Mouse (Mus musculus): ENCODE results near the gene Ggta1. TPM values are rescaled to one million over a fixed set of nuclear protein-coding genes. Genes with fewer than 3 reads are reported as not detected.
A peak's percentile ranks its signal among the peaks of the same experiment; 100 is the strongest.

Ggta1 gene
- 4.8 and 5.8 TPM in 2 replicates for polyA plus RNA-seq (2015; fragmentation: Nextera tagmentation; extraction: Ambion mirVana)

DNA sequence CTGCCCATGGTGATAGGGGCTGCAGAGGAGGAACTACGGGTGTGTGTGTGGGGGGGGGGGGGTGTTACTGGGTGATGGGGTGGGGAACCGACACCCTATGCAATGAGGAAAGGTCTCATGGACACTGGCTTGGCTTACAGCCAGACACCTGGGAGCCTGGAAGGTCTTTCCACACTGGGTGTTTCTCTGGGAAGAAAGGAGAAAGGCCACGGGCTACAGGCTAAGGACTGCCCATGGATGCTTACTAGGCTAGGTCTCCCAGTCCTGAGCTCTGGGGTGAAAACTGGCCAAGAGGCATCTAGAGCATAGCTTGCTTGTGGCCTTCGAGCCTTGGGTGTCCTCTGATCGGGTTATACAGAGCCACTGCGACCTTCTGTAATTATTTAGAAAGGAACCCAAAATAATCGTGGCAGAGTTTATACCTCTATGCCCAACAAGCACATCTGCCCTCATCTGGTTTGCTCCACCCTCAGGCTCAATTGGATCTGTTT is at the start of gene Ggta1:
TSS of gene Ggta1 (minus strand) at position 441 of the 491 bp plus-strand sequence.
- Histone ChIP-seq H3K4me2 (replicated peaks) (peak within 1 kb of the TSS; percentile 87), H3K36me3 (no peaks in the 10 kb centered on the region), H3K9ac (replicated peaks) (peak within 1 kb of the TSS; percentile 56), H3K4me3 (peak within 1 kb of the TSS; percentile 52), H3K9me3 (no peaks in the 10 kb centered on the region), H3K27me3 (peaks cover 13% of the 10 kb centered on the region; the same call in 1 of the 2 replicates), H3K4me1 (peaks cover 20% of the 10 kb centered on the region), H3K27ac (replicated peaks) (no peak within 1 kb of the TSS)
- no peak; the same call in 1 of the 2 replicates for ATAC-seq (replicated peaks)
- WGBS, result 21% methylated on average over 7 of the region's 7 CpGs

DNA sequence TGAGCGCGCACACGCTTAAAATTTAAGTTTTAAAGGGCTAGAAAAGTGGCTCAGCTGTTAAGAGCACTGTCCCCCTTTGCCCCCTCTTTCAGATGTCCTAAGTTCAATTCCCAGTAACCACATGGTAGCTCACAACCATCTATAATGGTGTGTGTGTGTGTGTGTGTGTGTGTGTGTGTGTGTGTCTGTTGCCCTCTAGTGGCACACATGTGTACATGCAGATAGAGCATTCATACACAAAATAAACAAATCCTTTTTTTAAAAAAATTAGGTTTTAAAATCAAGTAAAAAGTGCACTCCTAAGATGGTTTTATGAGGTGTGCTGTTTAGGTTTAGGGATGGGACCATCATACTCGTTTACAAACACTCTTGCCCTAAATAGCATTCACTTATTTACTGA is 49.2 kb upstream of the Ggta1 start:
- no peak overlapping the region for H3K9ac ChIP-seq (replicated peaks)

GRCm38 (mm10) chr2:35510920-35511319 is 47.9 kb upstream of the Ggta1 start:
- Histone ChIP-seq H3K9ac (replicated peaks) (no peak overlapping the region), H3K4me3 (no peak overlapping the region), H3K9me3 (no peaks in the 10 kb centered on the region), H3K36me3 (no peaks in the 10 kb centered on the region), H3K4me2 (replicated peaks) (no peak overlapping the region), H3K27ac (replicated peaks) (no peak overlapping the region), H3K27me3 (no peaks in the 10 kb centered on the region), H3K4me1 (peaks cover 23% of the 10 kb centered on the region)
- no peak for ATAC-seq (replicated peaks)
- 63% methylated on average over 1 of the region's 1 CpGs for WGBS

More for the DNA sequence above, 49.2 kb upstream of the Ggta1 start:
- H3K27ac ChIP-seq (replicated peaks), result no peak overlapping the region
- no peaks in the 10 kb centered on the region for H3K27me3 ChIP-seq
- H3K4me3 ChIP-seq, result no peak overlapping the region
- no peaks in the 10 kb centered on the region for H3K9me3 ChIP-seq
- WGBS, result 96% methylated on average over 4 of the region's 4 CpGs
- H3K4me2 ChIP-seq (replicated peaks), result no peak overlapping the region
- H3K36me3 ChIP-seq, result no peaks in the 10 kb centered on the region
- peaks cover 12% of the 10 kb centered on the region for H3K4me1 ChIP-seq
- no peak for ATAC-seq (replicated peaks)

DNA sequence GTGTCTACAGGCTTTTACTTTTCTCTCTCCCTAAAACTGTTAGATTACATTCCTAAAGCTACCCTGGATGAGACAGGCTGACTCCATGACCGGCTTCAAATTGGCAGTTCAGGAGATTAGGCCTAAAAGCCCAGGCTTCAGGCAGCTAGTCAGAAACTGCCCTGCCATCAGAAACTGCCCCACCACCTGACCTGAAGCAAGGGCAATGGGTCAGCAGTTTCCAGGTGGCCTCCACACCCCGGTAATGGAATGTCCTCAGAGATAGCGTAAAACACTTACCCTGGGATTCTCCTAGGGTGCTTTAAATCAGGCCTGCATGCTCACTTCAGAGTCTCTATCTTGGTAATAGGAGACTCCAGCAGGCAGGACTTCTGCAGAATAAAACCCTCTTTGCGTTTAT is 46.9 kb upstream of the Ggta1 start:
- Histone ChIP-seq H3K4me1 (peaks cover 23% of the 10 kb centered on the region), H3K4me2 (replicated peaks) (no peak overlapping the region), H3K27ac (replicated peaks) (no peak overlapping the region), H3K9ac (replicated peaks) (no peak overlapping the region), H3K36me3 (no peaks in the 10 kb centered on the region), H3K4me3 (no peak overlapping the region), H3K9me3 (no peaks in the 10 kb centered on the region), H3K27me3 (no peaks in the 10 kb centered on the region)
- WGBS, result 83% methylated on average over 4 of the region's 4 CpGs
- ATAC-seq (replicated peaks), result no peak

DNA sequence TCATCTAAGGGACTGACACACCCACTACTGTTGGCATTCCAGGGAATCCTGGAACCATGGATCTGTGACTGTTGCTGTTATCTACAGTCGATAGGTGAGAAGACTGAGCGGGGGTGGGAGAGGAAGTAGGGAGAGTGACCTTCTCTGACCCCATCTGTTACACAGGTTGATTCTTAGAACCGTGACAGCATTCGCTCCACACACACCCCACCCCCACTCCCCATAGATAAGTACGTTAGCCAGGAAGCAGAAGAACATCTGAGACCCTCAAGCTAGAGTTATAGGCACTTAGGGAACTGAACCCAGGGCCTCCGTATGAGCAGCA is 46.3 kb upstream of the Ggta1 start:
- Histone ChIP-seq H3K27me3 (no peaks in the 10 kb centered on the region), H3K36me3 (no peaks in the 10 kb centered on the region), H3K9ac (replicated peaks) (no peak overlapping the region), H3K4me2 (replicated peaks) (no peak overlapping the region), H3K27ac (replicated peaks) (no peak overlapping the region), H3K4me3 (no peak overlapping the region), H3K9me3 (no peaks in the 10 kb centered on the region), H3K4me1 (peaks cover 21% of the 10 kb centered on the region)
- WGBS, result 80% methylated on average over 6 of the region's 6 CpGs
- no peak for ATAC-seq (replicated peaks)

DNA sequence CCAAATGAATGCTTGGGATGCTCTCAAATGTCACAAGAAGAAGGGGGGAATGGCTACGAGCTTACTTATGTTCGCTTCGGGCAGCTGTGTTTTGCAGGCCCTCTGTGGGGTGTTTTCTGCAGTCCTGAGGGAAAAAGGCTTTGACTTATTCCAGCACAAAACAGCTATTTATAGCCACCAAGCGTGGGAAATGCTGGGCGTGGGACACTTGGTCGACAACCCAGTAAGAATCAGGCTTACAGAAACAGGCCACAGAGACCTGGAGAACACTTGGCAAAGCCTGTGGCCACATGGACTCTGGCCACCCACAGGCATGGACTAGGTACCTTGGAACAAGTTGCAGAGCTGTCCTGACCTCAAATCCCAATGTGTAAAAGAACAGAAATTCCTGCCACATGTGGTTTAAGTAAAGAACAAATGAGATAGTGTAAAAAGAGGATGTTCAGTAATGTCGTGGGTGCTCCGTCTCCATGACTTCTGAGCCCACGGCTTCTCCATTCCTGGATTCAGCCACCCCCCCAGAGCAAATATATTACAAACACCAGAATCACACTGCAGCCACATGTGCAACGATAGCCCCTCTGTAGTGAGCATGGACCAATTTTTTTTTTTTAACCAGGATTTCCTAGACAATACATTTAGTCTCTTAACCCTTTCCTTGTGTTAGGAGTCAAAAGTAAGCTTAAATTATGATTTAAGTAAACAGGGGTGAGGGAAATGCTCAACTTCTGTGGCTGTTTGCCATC is 45.7 kb upstream of the Ggta1 start:
- WGBS, result 50% methylated on average over 10 of the region's 10 CpGs
- H3K9me3 ChIP-seq, result no peaks in the 10 kb centered on the region
- H3K4me3 ChIP-seq, result no peak overlapping the region
- H3K36me3 ChIP-seq, result no peaks in the 10 kb centered on the region
- ATAC-seq (replicated peaks), result no peak
- H3K4me2 ChIP-seq (replicated peaks), result no peak overlapping the region
- H3K27me3 ChIP-seq, result no peaks in the 10 kb centered on the region
- no peak overlapping the region for H3K9ac ChIP-seq (replicated peaks)
- peaks cover 16% of the 10 kb centered on the region for H3K4me1 ChIP-seq
- no peak overlapping the region for H3K27ac ChIP-seq (replicated peaks)

DNA sequence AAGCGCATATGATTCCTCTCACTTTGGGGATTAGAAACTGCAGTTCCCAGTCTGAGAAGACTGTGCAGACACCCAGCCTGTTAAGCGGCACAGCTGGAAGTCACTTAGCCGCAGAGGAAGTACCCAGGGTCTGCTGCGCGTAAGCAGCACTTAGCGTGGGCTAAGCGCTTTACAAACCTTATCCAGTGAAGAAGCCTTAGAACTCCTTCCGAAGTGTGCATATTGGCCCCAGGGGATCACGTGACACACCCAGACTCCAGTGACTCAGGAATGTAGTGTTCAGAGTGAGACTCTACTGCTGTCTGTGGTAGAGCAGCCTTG is 44.1 kb upstream of the Ggta1 start:
- no peak overlapping the region for H3K4me3 ChIP-seq
- H3K27ac ChIP-seq (replicated peaks), result no peak overlapping the region
- 43% methylated on average over 9 of the region's 9 CpGs for WGBS
- H3K4me1 ChIP-seq, result peaks cover 11% of the 10 kb centered on the region
- no peak overlapping the region for H3K9ac ChIP-seq (replicated peaks)
- ATAC-seq (replicated peaks), result peak; percentile 49
- H3K36me3 ChIP-seq, result no peaks in the 10 kb centered on the region
- no peaks in the 10 kb centered on the region for H3K27me3 ChIP-seq
- H3K4me2 ChIP-seq (replicated peaks), result no peak overlapping the region
- no peaks in the 10 kb centered on the region for H3K9me3 ChIP-seq

DNA sequence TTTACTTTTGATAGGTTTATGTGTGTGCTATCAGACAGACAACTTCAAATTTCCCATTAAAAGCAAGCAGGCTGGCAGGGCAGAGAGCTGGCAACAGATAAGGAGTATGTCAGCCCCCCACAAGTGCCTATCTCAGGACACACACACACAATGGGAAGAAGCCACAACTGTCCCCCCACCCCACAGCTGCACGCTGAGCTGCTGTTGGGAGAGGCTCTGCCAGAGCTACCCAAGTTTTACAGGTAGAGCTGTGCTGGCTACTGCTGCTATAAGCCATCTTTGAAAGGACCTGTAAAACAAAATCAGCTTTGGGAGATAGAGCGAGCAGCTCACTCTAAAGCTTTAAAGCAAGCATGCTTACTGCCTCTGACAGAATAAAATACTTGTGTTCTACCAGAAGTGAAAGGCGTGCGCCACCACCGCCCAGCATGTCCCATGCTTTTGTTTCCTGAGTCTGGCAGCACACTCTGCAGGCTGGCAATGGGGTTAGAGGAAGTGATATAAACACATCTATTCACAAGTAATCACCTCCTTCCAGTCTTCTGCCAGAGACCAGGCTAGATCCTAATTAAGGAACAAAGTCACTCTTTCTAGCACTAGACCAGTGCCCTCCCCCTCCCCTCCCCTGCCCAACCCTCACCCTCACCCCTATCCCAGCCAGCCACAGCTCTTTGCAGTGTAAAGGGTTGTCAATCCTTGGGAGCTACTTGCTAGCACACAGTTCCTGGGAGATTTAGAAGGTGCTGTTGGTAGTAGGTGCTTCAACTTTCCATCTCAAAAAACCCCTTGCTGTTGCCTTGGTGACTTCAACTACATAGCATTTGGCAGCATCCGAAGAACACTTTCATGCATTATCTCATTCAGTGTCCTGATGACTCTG is 43.5 kb upstream of the Ggta1 start:
- no peaks in the 10 kb centered on the region for H3K9me3 ChIP-seq
- no peaks in the 10 kb centered on the region for H3K27me3 ChIP-seq
- WGBS, result 32% methylated on average over 6 of the region's 6 CpGs
- peak; percentile 51 for ATAC-seq (replicated peaks)
- H3K9ac ChIP-seq (replicated peaks), result no peak overlapping the region
- H3K4me3 ChIP-seq, result no peak overlapping the region
- H3K27ac ChIP-seq (replicated peaks), result 0 out of 2 replicates have a peak overlapping the region, but pooled peaks have one; percentile 9
- H3K36me3 ChIP-seq, result no peaks in the 10 kb centered on the region
- no peak overlapping the region for H3K4me2 ChIP-seq (replicated peaks)
- H3K4me1 ChIP-seq, result peaks cover 11% of the 10 kb centered on the region

DNA sequence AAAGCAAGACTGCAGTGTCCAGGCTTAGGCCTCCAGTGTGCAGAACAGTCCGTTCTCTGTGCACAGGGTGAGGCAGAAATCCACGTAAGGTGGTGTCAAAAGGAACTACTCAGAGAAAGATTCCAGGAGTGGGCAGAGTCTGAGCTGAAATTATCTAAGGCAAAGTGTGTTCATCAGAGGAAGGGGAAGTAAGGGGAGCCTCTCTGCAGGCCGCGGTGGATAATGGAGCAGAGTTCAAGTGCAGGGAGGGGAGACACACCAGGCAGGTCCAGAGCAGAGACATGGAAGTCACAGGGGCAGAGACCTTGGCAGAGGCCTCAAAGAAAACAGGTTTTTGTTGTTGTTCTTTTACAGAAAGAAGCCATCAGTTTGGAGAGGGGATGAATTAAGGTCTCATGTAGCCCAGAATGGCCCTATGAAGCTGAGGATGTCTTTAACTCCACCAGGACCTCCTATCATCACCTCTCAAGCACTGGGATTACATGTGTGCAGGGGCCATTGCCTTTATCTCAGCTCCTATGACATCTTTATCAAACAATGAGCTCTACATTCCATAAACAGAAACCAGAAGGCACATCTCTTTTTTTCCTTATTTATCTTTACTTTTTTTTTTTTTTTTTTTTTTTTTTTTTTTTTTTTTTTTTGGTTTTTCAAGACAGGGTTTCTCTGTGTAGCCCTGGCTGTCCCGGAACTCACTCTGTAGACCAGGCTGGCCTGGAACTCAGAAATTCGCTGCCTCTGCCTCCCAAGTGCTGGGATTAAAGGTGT is 42.7 kb upstream of the Ggta1 start:
- peaks cover 11% of the 10 kb centered on the region for H3K4me1 ChIP-seq
- H3K27me3 ChIP-seq, result no peaks in the 10 kb centered on the region
- H3K4me3 ChIP-seq, result no peak overlapping the region
- ATAC-seq (replicated peaks), result no peak; the same call in 1 of the 2 replicates
- no peak overlapping the region for H3K9ac ChIP-seq (replicated peaks)
- 91% methylated on average over 6 of the region's 6 CpGs for WGBS
- H3K9me3 ChIP-seq, result no peaks in the 10 kb centered on the region
- H3K4me2 ChIP-seq (replicated peaks), result no peak overlapping the region
- no peaks in the 10 kb centered on the region for H3K36me3 ChIP-seq
- H3K27ac ChIP-seq (replicated peaks), result no peak overlapping the region

GRCm38 (mm10) chr2:35504417-35504776 is 41.4 kb upstream of the Ggta1 start:
- Histone ChIP-seq H3K4me1 (peaks cover 11% of the 10 kb centered on the region), H3K27ac (replicated peaks) (no peak overlapping the region), H3K4me2 (replicated peaks) (no peak overlapping the region), H3K27me3 (no peaks in the 10 kb centered on the region), H3K4me3 (no peak overlapping the region), H3K9me3 (no peaks in the 10 kb centered on the region), H3K36me3 (no peaks in the 10 kb centered on the region), H3K9ac (replicated peaks) (no peak overlapping the region)
- WGBS, result 85% methylated on average over 7 of the region's 7 CpGs
- no peak for ATAC-seq (replicated peaks)

DNA sequence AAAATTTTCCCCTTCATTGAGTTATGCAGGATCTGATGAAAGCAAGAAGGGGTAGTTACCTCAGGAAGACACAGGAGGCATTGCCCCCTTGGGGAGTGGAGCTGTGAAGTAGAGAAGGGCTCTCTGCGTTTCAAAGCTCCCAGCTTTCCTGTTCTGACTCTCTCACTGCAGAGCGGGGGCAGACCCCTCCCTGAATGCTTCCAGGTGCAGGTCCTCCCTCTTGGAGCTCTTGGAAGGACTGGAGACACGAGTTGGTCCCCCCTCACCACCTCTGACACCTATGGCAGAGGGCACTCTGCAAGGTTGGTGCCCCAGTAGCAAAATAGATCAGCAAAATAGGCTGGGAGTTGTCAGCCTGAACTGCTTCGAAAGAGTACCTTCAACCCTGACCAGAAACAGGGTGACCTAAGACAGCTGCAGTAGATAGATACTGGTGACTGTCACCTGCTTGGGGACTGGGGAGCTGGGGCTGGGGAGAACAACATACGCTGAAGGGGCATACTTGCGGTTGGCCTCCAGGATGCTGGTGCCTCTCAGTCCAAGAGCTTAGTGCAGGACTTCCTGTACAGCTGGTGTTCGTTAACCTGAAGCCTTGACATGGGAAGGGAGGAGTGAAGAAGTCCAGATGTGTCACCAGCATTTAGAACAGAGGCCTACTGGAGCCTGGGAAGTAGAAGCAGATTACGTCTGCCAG is 40.8 kb upstream of the Ggta1 start:
- no peaks in the 10 kb centered on the region for H3K36me3 ChIP-seq
- peaks cover 11% of the 10 kb centered on the region for H3K4me1 ChIP-seq
- no peaks in the 10 kb centered on the region for H3K27me3 ChIP-seq
- no peak overlapping the region for H3K4me3 ChIP-seq
- 67% methylated on average over 8 of the region's 8 CpGs for WGBS
- H3K9ac ChIP-seq (replicated peaks), result no peak overlapping the region
- H3K4me2 ChIP-seq (replicated peaks), result no peak overlapping the region
- ATAC-seq (replicated peaks), result no peak
- H3K27ac ChIP-seq (replicated peaks), result no peak overlapping the region
- no peaks in the 10 kb centered on the region for H3K9me3 ChIP-seq

Measured in forebrain, embryonic 15.5 days (tissue).